Mouse (Mus musculus) stomach, postnatal 0 days (tissue): ENCODE measurements around the gene Crygd. TPM values are rescaled to one million over a fixed set of nuclear protein-coding genes. Genes with fewer than 3 reads are reported as not detected.
A peak's percentile ranks its signal among the peaks of the same experiment; 100 is the strongest.
"Not testable (repeated sequence)": the region's sequence is repeated elsewhere in the genome, so short reads cannot be mapped to it uniquely, and the experiment has no call there.

Experiments
- ATAC-seq: fragments of 200-750 bp; cut with Nextera tagmentation; 2 replicates; pipeline ENCODE4 v1.8.0; 2017; ENCODE audit not compliant: low FRiP score, low TSS enrichment
- DNase-seq: peaks from one replicate; pipeline ENCODE4 v3.0.0-alpha.2; 2016; ENCODE audit warnings: low spot score
- H3K27ac ChIP-seq: fragments of 300-500 bp; sonication (generic); replicated peaks from 2 replicates; pipeline ENCODE4 v1.5.1; 2014; ENCODE audit warnings: mild to moderate bottlenecking, control low read depth
- H3K27me3 ChIP-seq: fragments of 300-500 bp; sonication (generic); 2 replicates; pipeline ENCODE4 v1.6.1; 2014; ENCODE audit warnings: low read length; ENCODE audit not compliant: control insufficient read depth, insufficient read depth
- H3K36me3 ChIP-seq: fragments of 300-500 bp; sonication (generic); 2 replicates; pipeline ENCODE4 v1.6.1; 2014; ENCODE audit warnings: low read length, mixed read lengths; ENCODE audit not compliant: control insufficient read depth, insufficient read depth
- H3K4me1 ChIP-seq: fragments of 300-500 bp; sonication (generic); replicated peaks from 2 replicates; pipeline ENCODE4 v1.6.1; 2014; ENCODE audit warnings: antibody characterized with exemption; ENCODE audit not compliant: control insufficient read depth, insufficient read depth
- H3K4me2 ChIP-seq: fragments of 300-500 bp; sonication (generic); replicated peaks from 2 replicates; pipeline ENCODE4 v1.6.1; 2014; ENCODE audit warnings: low read depth, mild to moderate bottlenecking, control low read depth, moderate library complexity
- H3K4me3 ChIP-seq: fragments of 300-500 bp; sonication (generic); 2 replicates; pipeline ENCODE4 v1.5.1; 2014; ENCODE audit warnings: low read depth, low read length, control low read depth
- H3K9ac ChIP-seq: fragments of 300-500 bp; sonication (generic); 2 replicates; pipeline ENCODE4 v1.6.1; 2014; ENCODE audit warnings: mild to moderate bottlenecking, low read length, control low read depth, mixed read lengths
- H3K9me3 ChIP-seq: fragments of 300-500 bp; sonication (generic); 2 replicates; pipeline ENCODE4 v1.6.1; 2016; ENCODE audit warnings: low read length; ENCODE audit not compliant: control insufficient read depth
- CTCF ChIP-seq: IDR thresholded peaks from 2 replicates; pipeline ENCODE4 v1.5.1; 2016; ENCODE audit warnings: antibody characterized with exemption, low read depth, mild to moderate bottlenecking, moderate library complexity
- EP300 ChIP-seq: optimal IDR thresholded peaks from 2 replicates; pipeline ENCODE3; 2016; ENCODE audit warnings: antibody characterized with exemption
- WGBS: fragments of 180-500 bp; shearing (Covaris S2); extraction: QIAGEN DNeasy Blood & Tissue Kit; methylation state at CpG from one replicate; pipeline ENCODE4 v1.1.7; 2014; 5-methylcytosine and 5-hydroxymethylcytosine counted together
- polyA plus RNA-seq: library from polyadenylated mRNA; unstranded; fragments of >200 nt; fragmentation: Nextera tagmentation; extraction: Ambion mirVana; gene quantifications from 2 replicates; pipeline ENCODE4 v1.2.1, GENCODE M21; 2015

Gene Crygd
- polyA plus RNA-seq, 1 experiment from 2014 or later: not detected

DNA sequence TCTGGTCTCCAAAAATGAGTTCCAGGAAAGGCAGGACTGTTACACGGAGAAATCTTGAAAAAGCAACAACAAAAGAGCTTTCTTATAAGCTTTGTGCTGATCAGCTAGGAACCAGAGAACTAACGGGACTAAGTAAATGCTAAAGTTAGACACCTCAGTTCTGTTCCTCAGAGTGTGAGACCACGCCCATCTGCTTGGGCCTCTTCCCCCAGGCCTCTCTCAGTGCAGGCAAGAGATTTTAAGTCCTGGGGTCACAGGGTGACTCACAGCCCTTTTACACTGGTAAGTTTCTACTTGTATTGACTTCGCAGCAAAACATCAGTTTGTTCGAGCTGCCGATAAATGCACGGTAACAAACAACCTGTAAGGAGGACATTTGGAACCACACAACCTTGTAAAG lies 11.6 kb downstream of the Crygd start:
- Histone ChIP-seq H3K4me3 (no peak overlapping the region), H3K9me3 (no peaks in the 10 kb centered on the region), H3K27me3 (no peaks in the 10 kb centered on the region), H3K36me3 (no peaks in the 10 kb centered on the region), H3K4me2 (no peak overlapping the region), H3K9ac (no peak overlapping the region), H3K27ac (no peak overlapping the region), H3K4me1 (no peaks in the 10 kb centered on the region)
- TF ChIP-seq CTCF (no peak), EP300 (no peak)
- ATAC-seq (no peak), DNase-seq (no peak)
- WGBS: 59% methylated on average over 7 of the region's 7 CpGs

DNA sequence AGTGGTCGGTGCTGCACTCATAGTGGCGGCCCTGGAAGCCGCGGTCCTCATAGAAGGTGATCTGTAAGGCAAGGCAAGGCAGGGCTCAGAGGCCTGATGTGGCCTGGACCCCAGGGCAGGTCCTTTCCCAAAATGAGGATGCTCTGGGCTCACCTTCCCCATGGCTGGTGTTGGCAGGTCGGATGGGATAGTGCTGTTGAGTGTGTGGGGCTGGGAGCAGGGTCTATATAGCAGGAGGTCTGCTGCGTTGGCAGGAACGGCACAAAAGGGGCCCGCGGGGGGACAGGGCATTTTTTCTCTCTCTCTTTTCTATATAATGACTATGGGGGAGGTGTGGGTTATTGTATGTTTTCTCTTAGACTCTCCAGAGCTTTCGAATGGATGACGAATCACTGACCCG lies 12.3 kb downstream of the Crygd start, which contains the start of gene Cryge:
Gene Cryge (minus strand): TSS at position 198 of the 400 bp plus-strand sequence.
- ATAC-seq, H3K4me2 ChIP-seq, H3K4me3 ChIP-seq, H3K36me3 ChIP-seq, H3K4me1 ChIP-seq, H3K9ac ChIP-seq, H3K9me3 ChIP-seq, H3K27me3 ChIP-seq, DNase-seq, H3K27ac ChIP-seq: not testable (repeated sequence)
- 42% methylated on average over 9 of the region's 12 CpGs for WGBS

DNA sequence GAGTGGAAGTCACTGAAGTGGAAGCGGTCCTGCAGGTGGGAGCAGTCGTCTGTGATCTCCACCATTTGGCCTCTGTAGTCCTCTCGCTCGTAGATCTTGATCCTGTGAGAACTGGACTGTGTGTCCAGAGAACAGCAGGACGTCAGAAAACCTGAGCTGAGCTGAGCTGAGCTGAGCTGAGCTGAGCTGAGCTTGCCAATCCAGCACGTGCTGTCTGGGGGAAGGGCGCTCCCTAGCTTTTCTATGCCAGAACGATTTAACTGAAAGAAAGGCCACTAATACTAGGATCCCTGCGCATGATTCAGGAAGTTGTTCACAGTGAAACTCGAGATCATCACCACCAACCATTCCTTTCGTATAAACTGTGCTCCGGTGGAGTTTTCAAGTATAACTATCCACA lies 14.5 kb downstream of the Crygd start:
- H3K4me2 ChIP-seq: no peak overlapping the region
- no peak for DNase-seq

DNA sequence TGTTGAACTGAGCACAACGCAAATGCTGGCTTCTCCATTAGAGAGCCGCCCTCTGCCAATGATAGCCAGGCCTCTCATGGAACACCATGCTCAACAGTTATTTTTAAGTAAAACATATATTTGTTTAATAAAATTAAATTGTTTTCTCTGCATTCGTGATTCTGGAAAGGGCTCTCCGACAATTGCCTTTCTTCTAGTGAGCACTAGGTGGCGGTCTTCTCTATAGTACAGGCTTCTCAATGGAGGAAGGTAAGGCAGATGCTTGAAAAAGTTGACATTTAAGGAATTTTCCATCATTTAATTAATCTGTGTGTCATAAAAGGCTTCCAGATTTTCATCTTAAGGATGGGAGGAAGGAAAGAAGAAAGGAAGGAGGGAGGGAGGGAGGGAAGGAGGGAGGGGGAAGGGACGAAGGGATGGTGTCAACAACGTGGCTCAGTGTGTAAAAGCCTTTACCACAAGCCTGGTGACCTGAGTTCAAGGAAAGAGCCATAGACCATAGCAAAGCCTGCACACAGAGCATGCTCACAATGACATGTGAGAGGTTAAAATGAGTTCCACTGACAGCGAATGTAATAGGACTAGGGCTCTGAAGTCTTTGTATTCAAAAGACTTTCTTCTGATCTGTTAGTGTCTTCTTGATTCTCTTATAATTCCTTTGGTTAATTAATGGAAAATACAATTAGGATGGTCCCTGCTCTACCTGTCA lies 16.7 kb downstream of the Crygd start:
- Histone ChIP-seq H3K4me1 (no peaks in the 10 kb centered on the region), H3K9me3 (no peaks in the 10 kb centered on the region), H3K27me3 (no peaks in the 10 kb centered on the region), H3K36me3 (no peaks in the 10 kb centered on the region), H3K4me3 (no peak overlapping the region), H3K9ac (no peak overlapping the region), H3K27ac (no peak overlapping the region), H3K4me2 (no peak overlapping the region)
- TF ChIP-seq CTCF: peak; percentile 82
- no peak for TF ChIP-seq EP300
- DNase-seq: no peak
- ATAC-seq: no peak
- 32% methylated on average over 8 of the region's 8 CpGs for WGBS

More for the DNA sequence above, 14.5 kb downstream of the Crygd start:
- Histone ChIP-seq H3K4me1 (no peaks in the 10 kb centered on the region), H3K27ac (no peak overlapping the region), H3K9me3 (no peaks in the 10 kb centered on the region), H3K4me3 (no peak overlapping the region), H3K27me3 (no peaks in the 10 kb centered on the region), H3K36me3 (no peaks in the 10 kb centered on the region), H3K9ac (no peak overlapping the region)
- WGBS: 48% methylated on average over 12 of the region's 12 CpGs
- no peak for ATAC-seq
- TF ChIP-seq CTCF (no peak), EP300 (no peak)

DNA sequence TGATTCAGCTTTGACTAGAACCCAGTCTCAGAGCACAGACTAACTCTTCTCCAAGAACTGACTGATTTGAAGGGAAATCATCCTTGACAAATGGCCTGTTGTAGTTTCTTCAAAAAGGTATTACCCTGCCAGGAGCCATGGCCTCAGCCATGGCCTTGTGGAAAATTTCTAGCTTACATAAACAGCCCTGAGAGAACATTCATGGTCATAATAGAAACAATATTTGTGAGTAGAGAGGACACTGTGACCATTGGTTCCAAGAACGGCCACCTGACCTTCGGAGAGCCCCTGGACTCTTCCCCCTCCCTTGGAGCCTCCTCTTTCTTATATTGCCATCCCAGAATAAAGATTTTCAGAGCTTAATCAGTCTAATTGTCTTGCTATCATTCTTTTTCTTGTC lies 19.8 kb downstream of the Crygd start:
- ATAC-seq (no peak), DNase-seq (no peak)
- Histone ChIP-seq H3K4me3 (no peak overlapping the region), H3K27ac (no peak overlapping the region), H3K27me3 (no peaks in the 10 kb centered on the region), H3K9ac (no peak overlapping the region), H3K4me1 (no peaks in the 10 kb centered on the region), H3K9me3 (no peaks in the 10 kb centered on the region), H3K36me3 (no peaks in the 10 kb centered on the region), H3K4me2 (no peak overlapping the region)
- WGBS: 74% methylated on average over 2 of the region's 2 CpGs
- no peak for TF ChIP-seq EP300
- no peak for TF ChIP-seq CTCF

DNA sequence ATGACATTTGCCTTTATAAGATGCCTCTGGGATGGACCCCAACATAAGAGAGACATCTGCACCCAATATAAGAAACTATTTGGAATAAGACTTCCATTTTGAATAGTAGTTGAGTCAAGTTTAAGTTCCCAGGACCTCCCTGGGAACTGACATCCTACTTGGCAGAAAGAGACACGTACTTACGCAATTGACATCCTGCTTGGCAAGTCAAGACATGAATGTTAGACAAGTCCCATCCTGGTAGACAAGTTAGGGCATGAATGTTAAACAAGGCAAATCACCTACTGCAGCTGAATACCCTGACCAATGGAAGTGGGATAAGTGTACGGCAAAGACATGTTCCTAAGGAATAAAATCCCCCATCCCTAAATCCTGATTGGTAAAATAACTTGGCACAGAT lies 21.4 kb downstream of the Crygd start:
- no peak overlapping the region for H3K4me2 ChIP-seq
- 82% methylated on average over 3 of the region's 3 CpGs for WGBS
- ATAC-seq (no peak), DNase-seq (no peak)
- H3K36me3 ChIP-seq: no peaks in the 10 kb centered on the region
- H3K27ac ChIP-seq: no peak overlapping the region
- H3K9ac ChIP-seq: no peak overlapping the region
- H3K4me3 ChIP-seq: no peak overlapping the region
- no peaks in the 10 kb centered on the region for H3K27me3 ChIP-seq
- H3K9me3 ChIP-seq: no peaks in the 10 kb centered on the region
- no peaks in the 10 kb centered on the region for H3K4me1 ChIP-seq
- TF ChIP-seq EP300 (no peak), CTCF (no peak)
